Mouse (Mus musculus) lung, adult 2 months (tissue): Measurements from ENCODE around the gene Ptprr. TPM values are rescaled to one million over a fixed set of nuclear protein-coding genes. Genes with fewer than 3 reads are reported as not detected.
A peak's percentile ranks its signal among the peaks of the same experiment; 100 is the strongest.

Source experiments
- DNase-seq: peaks from one replicate; pipeline ENCODE4 v3.0.0; 2022
- H3K4me1 ChIP-seq: fragments of 200-500 bp; 2 replicates; pipeline ENCODE4 v1.6.1; 2011; ENCODE audit warnings: low read length; ENCODE audit not compliant: control insufficient read depth, insufficient read depth
- H3K4me3 ChIP-seq: fragments of 200-500 bp; replicated peaks from 2 replicates; pipeline ENCODE3; 2011; ENCODE audit warnings: low read depth, mild to moderate bottlenecking, control low read depth, low read length; ENCODE audit errors: extremely low read depth
- CTCF ChIP-seq: fragments of 200-500 bp; IDR thresholded peaks from 2 replicates; pipeline ENCODE4 v1.5.1; 2011; ENCODE audit warnings: mild to moderate bottlenecking, low read length, control low read depth; ENCODE audit not compliant: insufficient read depth
- POLR2A ChIP-seq: fragments of 200-500 bp; IDR thresholded peaks from 2 replicates; pipeline ENCODE4 v1.6.1; 2011; ENCODE audit warnings: low read depth, mild to moderate bottlenecking, control low read depth, low read length, borderline replicate concordance; ENCODE audit errors: extremely low read depth
- WGBS: fragments of 180-500 bp; shearing (Covaris S2); methylation state at CpG from one replicate; pipeline ENCODE4 v1.1.7; 2018; 5-methylcytosine and 5-hydroxymethylcytosine counted together
- polyA plus RNA-seq: library from polyadenylated mRNA; depleted of rRNA; stranded (reverse); fragments of >200 nt; gene quantifications from 2 replicates; pipeline ENCODE4 v1.2.3, GENCODE M21; 2012; rRNA removed

Gene Ptprr
- 0.59 and 0.89 TPM in 2 replicates for polyA plus RNA-seq

DNA sequence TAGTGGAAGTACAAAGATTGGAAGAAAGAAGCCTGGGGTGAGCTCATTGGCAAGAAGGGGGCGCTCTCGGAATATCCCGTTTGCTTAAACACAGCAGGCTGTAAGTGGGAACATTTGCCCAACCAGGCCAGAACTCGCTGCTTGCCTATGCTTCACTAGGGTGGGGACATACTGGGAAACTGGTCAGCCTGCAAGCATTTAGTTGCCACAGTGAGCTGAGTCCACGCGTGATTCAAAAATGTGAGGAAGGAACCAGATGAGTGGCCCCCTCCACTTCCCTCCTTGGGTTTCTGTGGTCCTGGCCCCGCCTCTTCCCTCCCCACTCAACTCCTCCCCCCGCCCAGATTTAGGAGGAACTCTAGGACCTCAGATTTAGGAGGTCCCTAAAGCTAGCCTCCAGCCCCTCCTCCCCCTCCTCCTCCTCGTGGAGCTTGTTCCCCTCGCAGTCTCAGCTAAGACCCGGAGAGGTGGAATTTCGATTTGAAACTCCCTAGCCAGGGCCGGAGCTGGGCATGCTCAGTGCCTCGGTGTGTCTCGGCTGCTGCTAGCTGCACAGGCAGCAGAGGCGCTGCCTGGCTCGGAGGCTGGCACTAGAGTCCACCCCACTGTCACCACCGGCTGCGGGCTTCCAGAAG, at the start of gene Ptprr:
Ptprr (plus strand) TSS at position 369 of the 635 bp plus-strand sequence.
- DNase-seq, result peak; percentile 6
- TF ChIP-seq CTCF (0 out of 2 replicates have a peak, but pooled peaks have one; percentile 3), POLR2A (no peak)
- WGBS, result 1% methylated on average over 19 of the region's 19 CpGs
- H3K4me1 ChIP-seq, result peaks cover 3% of the 10 kb centered on the region; the same call in 1 of the 2 replicates
- peak within 1 kb of the TSS; percentile 43 for H3K4me3 ChIP-seq

DNA sequence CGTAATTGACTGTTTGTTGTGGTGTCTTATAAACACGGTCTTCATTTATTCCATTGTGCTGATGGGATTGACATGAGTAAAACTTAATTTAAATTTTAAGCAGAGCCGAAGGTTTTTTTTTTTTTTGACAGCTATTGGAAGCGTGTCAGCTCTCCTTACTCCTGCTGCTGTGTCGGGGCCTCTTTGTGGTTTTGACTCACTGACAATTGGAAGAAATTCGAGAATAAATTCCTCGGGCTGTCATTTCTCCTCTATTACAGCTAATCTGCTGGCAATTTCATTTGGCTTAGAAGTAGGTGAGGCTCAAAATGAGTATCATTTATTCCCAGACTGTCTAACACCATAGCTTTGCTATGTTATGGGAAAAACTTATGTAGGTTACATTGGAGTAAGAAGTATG, 41.7 kb upstream of the Ptprr start:
- H3K4me3 ChIP-seq, result no peak overlapping the region
- DNase-seq, result no peak
- H3K4me1 ChIP-seq, result no peaks in the 10 kb centered on the region
- TF ChIP-seq POLR2A (no peak), CTCF (no peak)
- 63% methylated on average over 7 of the region's 7 CpGs for WGBS

- no peak overlapping the region for H3K4me3 ChIP-seq
- TF ChIP-seq CTCF (no peak), POLR2A (no peak)
- no peaks in the 10 kb centered on the region for H3K4me1 ChIP-seq
- DNase-seq, result no peak
- WGBS, result 30% methylated on average over 7 of the region's 7 CpGs
Measured at GRCm38 (mm10) chr10:115978992-115979391, 39.0 kb upstream of the Ptprr start.

DNA sequence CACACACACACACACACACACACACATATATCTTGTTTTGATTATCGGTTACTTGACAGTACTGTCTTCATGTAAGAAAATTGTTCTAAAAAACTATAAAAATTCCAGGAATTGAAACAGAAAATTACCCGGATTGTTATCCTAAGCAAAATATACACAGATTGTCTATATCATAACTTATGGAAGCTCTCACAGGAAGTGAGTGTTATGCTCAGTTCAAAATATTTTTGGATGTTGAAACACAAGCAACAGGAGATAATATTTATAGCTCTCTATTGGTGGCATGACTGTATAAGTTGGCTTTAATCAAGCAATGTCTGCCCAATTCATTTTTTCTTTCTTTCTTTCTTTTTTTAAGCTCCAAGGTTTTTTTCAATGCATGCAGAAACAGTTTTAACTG, 38.0 kb upstream of the Ptprr start:
- 64% methylated on average over 2 of the region's 2 CpGs for WGBS

GRCm38 (mm10) chr10:115984308-115984707, 33.7 kb upstream of the Ptprr start:
- 66% methylated on average over 6 of the region's 6 CpGs for WGBS
- Histone ChIP-seq H3K4me3 (no peak overlapping the region), H3K4me1 (no peaks in the 10 kb centered on the region)
- no peak for DNase-seq
- TF ChIP-seq POLR2A, result no peak
- TF ChIP-seq CTCF, result no peak

More for the DNA sequence above, 38.0 kb upstream of the Ptprr start:
- Histone ChIP-seq H3K4me3 (no peak overlapping the region), H3K4me1 (no peaks in the 10 kb centered on the region)
- DNase-seq, result no peak
- TF ChIP-seq POLR2A (no peak), CTCF (no peak)

- Histone ChIP-seq H3K4me3 (no peak overlapping the region), H3K4me1 (no peaks in the 10 kb centered on the region)
- 75% methylated on average over 8 of the region's 8 CpGs for WGBS
- DNase-seq, result no peak
- no peak for TF ChIP-seq POLR2A
- no peak for TF ChIP-seq CTCF
Measured at GRCm38 (mm10) chr10:116001838-116002237, 16.2 kb upstream of the Ptprr start.

DNA sequence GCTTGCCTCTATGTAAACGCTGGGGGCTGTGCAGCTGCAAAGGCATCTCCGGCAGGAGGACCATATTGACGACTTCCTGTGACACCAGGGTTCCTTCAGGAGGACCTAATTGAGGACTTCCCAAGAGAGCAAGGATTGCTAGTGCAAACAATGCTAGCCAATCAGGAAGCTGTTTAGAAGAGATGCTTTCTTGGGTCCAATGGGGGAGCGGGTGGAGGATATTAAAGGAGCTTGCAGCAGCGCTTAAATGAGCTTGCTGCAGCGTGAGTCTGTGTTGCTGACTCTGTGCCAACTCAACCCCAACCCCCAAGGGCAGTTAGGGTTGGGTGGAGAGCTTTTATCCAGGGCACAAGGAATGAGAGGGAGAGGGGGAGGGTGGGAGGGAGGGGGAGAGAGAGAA, 11.3 kb upstream of the Ptprr start:
- H3K4me3 ChIP-seq, result no peak overlapping the region
- WGBS, result 29% methylated on average over 6 of the region's 6 CpGs
- DNase-seq, result no peak
- no peaks in the 10 kb centered on the region for H3K4me1 ChIP-seq
- no peak for TF ChIP-seq CTCF
- no peak for TF ChIP-seq POLR2A

- DNase-seq, result no peak
- WGBS, result 2% methylated on average over 17 of the region's 17 CpGs
- peaks cover 3% of the 10 kb centered on the region; the same call in 1 of the 2 replicates for H3K4me1 ChIP-seq
- H3K4me3 ChIP-seq, result no peak overlapping the region
- TF ChIP-seq CTCF (no peak), POLR2A (no peak)
Measured at GRCm38 (mm10) chr10:116018480-116018891, 473 bp downstream of the Ptprr start.

- TF ChIP-seq POLR2A, result no peak
- TF ChIP-seq CTCF, result no peak
- Histone ChIP-seq H3K4me3 (no peak overlapping the region), H3K4me1 (peaks cover 3% of the 10 kb centered on the region; the same call in 1 of the 2 replicates)
- no peak for DNase-seq
- WGBS, result 11% methylated on average over 20 of the region's 20 CpGs
Measured at GRCm38 (mm10) chr10:116019086-116019860, 1.3 kb downstream of the Ptprr start.
